Mouse (Mus musculus): ENCODE data around the gene Vhl.

DNA sequence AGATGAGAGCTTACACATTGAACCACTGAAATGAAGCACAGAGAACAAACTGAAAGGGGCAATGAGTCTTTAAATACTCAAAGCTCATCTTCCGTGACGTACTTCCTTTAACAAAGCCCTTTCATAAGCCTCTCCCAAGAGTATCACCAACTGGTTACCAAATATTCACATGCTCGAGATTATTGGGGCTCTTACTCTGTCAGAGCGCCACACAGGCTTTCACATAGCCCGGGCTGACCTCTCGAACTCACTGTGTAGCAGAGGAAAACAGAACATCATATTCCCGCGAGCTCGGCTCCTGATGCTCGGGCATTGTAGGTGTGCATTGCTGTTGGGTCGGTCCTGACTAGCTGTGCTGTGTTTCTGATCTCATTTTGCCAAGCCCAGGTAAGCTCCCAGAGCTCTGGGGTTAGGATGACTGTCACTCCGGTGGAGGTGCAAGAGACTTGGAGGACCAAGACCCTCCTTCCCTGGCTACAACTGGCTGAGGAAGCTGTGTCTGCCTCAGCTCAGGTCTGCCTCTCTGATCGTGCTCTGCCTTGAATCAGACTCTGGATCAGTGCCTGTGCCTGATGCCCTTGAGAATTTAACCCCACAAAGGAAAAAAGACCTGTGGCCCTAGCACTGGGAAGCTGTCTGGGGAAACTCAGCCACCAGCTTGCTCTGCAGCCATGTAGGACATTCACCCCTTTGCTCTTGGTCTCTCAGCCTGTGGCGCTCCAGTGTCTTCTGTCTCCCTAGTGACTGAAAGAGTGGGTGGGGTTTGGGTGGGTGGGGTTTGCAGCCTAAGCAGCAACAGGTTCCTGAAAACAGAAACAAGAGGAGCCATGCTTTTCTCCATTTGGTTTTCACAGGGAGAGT is 37.0 kb downstream of the Vhl start:
- no peak for TF ChIP-seq CTCF (conservative IDR thresholded peaks at IDR 0.05; ENCODE audit: low read length)
- no peak for TF ChIP-seq NANOG (IDR thresholded peaks at IDR 0.05; ENCODE audit: borderline replicate concordance, low read length)
